Mouse (Mus musculus) limb, embryonic 14.5 days (tissue): ENCODE results near the gene Slc39a11. TPM values are rescaled to one million over a fixed set of nuclear protein-coding genes. Genes with fewer than 3 reads are reported as not detected.

Experiments used
- ATAC-seq: fragments of 200-750 bp; cut with Nextera tagmentation; 2 replicates; pipeline ENCODE4 v1.8.0; 2017; ENCODE audit warnings: low read depth, moderate number of reproducible peaks, moderate TSS enrichment; ENCODE audit not compliant: low FRiP score
- DNase-seq: peaks from one replicate; pipeline ENCODE4 v3.0.0-alpha.2; 2015; ENCODE audit warnings: low spot score
- H3K27ac ChIP-seq: fragments of 300-500 bp; sonication (generic); replicated peaks from 2 replicates; pipeline ENCODE4 v1.5.1; 2014; ENCODE audit warnings: low read depth, mild to moderate bottlenecking, low read length, moderate library complexity, mixed read lengths
- H3K27me3 ChIP-seq: fragments of 300-500 bp; sonication (generic); 2 replicates; pipeline ENCODE4 v1.6.1; 2014; ENCODE audit warnings: low read length, mixed read lengths; ENCODE audit not compliant: control insufficient read depth, insufficient read depth
- H3K36me3 ChIP-seq: fragments of 300-500 bp; sonication (generic); 2 replicates; pipeline ENCODE4 v1.6.1; 2014; ENCODE audit warnings: mild to moderate bottlenecking, low read length, moderate library complexity, mixed read lengths; ENCODE audit not compliant: control insufficient read depth, insufficient read depth
- H3K4me1 ChIP-seq: fragments of 300-500 bp; sonication (generic); 2 replicates; pipeline ENCODE4 v1.6.1; 2014; ENCODE audit warnings: antibody characterized with exemption, low read length, mixed read lengths; ENCODE audit not compliant: control insufficient read depth, insufficient read depth
- H3K4me2 ChIP-seq: fragments of 300-500 bp; sonication (generic); replicated peaks from 2 replicates; pipeline ENCODE4 v1.6.1; 2014; ENCODE audit warnings: low read depth, mild to moderate bottlenecking, low read length, moderate library complexity; ENCODE audit not compliant: severe bottlenecking
- H3K4me3 ChIP-seq: fragments of 300-500 bp; sonication (generic); replicated peaks from 2 replicates; pipeline ENCODE4 v1.5.1; 2014; ENCODE audit warnings: low read length
- H3K9ac ChIP-seq: fragments of 300-500 bp; sonication (generic); 2 replicates; pipeline ENCODE4 v1.6.1; 2014; ENCODE audit warnings: mild to moderate bottlenecking, low read depth, low read length, moderate library complexity; ENCODE audit not compliant: severe bottlenecking
- H3K9me3 ChIP-seq: fragments of 300-500 bp; sonication (generic); 2 replicates; pipeline ENCODE4 v1.6.1; 2016; ENCODE audit warnings: low read length; ENCODE audit not compliant: control insufficient read depth
- POLR2A ChIP-seq: fragments of 200-500 bp; IDR thresholded peaks from 2 replicates; pipeline ENCODE4 v1.8.0; 2012; ENCODE audit warnings: inconsistent platforms, mild to moderate bottlenecking, moderate library complexity, borderline replicate concordance; ENCODE audit not compliant: insufficient read depth, insufficient read length; ENCODE audit errors: extremely low read depth
- whole genome bisulfite sequencing: fragments of 180-500 bp; shearing (Covaris S2); extraction: QIAGEN DNeasy Blood & Tissue Kit; methylation state at CpG from one replicate; pipeline ENCODE4 v1.1.7; 2014; 5-methylcytosine and 5-hydroxymethylcytosine counted together
- polyA plus RNA-seq, 2 experiments: library from polyadenylated mRNA; depleted of rRNA in 1 of 2; stranded (reverse) in 1 of 2; unstranded in 1 of 2; fragments of >200 nt; fragmentation: Nextera tagmentation in 1 of 2; extraction: Ambion mirVana in 1 of 2; gene quantifications; 2 replicates each; pipeline versions ENCODE4 v1.2.1 to v1.2.3; 2012 to 2014

Slc39a11 gene
- polyA plus RNA-seq, 2 experiments = 17.2 to 24.5 TPM

DNA sequence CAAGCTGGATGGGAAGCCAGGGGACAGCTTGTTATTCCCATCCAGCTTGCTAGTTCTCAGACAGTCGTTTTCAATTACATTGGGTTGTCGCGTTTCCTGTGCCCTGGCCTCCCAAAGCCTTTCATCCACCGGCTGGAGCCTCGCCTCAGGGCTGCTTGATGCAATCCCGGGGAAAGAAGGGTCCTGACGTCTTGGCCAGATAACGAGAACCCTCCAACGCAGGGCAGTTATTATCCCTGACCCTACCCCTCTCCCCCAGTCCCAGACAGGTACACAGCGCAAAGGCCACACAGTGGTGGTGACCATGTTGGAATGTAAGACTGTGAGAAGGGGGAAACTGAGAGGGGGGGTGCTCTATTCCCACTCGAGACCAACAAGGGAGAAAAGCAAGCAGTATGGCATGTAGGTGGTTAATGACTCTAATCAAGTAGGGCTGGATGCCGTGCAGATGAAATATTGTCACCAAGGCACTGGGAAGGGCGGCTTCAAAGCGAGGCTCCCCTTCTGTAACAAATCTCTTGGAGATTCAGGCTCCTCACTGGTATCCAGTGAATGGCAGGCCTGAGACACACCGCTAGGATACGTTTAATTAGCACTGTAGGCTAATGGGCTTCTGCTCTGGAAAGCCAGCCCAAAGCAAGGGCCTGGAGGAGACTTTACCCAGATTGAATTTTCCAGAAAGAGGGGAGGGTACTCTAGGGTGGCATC is 196.9 kb downstream of the Slc39a11 start:
- no peaks in the 10 kb centered on the region; the same call in 1 of the 2 replicates for H3K9me3 ChIP-seq
- WGBS = 10% methylated on average over 16 of the region's 16 CpGs
- H3K4me1 ChIP-seq = peaks cover 17% of the 10 kb centered on the region
- ATAC-seq = no peak
- no peaks in the 10 kb centered on the region for H3K27me3 ChIP-seq
- no peak overlapping the region for H3K4me3 ChIP-seq
- no peak overlapping the region for H3K4me2 ChIP-seq
- H3K27ac ChIP-seq = no peak overlapping the region
- no peak for TF ChIP-seq POLR2A
- DNase-seq = no peak
- no peaks in the 10 kb centered on the region for H3K36me3 ChIP-seq
- no peak overlapping the region for H3K9ac ChIP-seq

DNA sequence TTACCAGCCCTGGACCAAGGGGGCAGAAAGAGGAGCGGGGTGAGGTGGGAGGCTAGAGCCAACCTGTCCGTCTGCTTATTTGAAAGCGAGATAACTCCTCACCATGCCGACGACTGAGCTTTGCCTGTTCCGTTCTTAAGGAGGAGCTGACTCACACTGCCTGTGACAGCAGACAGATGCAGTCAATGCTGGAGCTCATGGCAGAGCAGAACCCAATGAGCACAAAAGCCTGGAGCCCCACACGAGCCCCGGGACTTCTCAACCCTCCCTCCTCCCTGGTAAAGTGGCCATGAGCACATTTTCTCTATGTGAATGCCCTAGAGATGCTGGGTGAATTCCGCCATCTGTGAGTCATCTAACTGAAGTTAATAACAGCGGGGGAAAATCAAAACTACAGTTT is 198.6 kb downstream of the Slc39a11 start:
- 64% methylated on average over 10 of the region's 10 CpGs for WGBS

DNA sequence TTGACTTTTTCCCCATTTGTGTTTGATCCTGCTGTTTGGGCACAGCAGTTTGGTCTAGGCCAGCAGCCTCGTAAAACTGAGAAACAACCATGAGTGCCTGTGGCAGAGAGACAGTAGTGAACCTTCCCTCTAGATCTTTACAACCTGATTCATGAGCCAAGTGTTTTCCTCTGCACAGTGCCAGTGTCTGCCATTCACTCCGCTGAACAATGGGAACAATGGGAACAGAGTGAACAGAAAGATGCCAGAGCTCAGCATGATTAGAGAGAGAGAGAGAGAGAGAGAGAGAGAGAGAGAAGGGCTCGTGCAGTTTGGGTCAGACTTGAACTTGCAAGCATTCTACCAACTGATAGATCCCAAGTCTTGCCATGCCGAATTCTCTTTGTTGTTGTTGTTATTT is 199.2 kb downstream of the Slc39a11 start:
- no peak for DNase-seq
- Histone ChIP-seq H3K9me3 (no peaks in the 10 kb centered on the region), H3K27ac (no peak overlapping the region), H3K27me3 (no peaks in the 10 kb centered on the region), H3K9ac (no peak overlapping the region), H3K36me3 (no peaks in the 10 kb centered on the region), H3K4me2 (no peak overlapping the region), H3K4me3 (no peak overlapping the region), H3K4me1 (peaks cover 17% of the 10 kb centered on the region)
- ATAC-seq = no peak
- no peak for TF ChIP-seq POLR2A
- 75% methylated on average over 4 of the region's 4 CpGs for WGBS

More for the DNA sequence above, 198.6 kb downstream of the Slc39a11 start:
- Histone ChIP-seq H3K9ac (no peak overlapping the region), H3K4me2 (no peak overlapping the region), H3K36me3 (no peaks in the 10 kb centered on the region), H3K4me3 (no peak overlapping the region), H3K27ac (no peak overlapping the region), H3K27me3 (no peaks in the 10 kb centered on the region), H3K9me3 (no peaks in the 10 kb centered on the region; the same call in 1 of the 2 replicates), H3K4me1 (peaks cover 17% of the 10 kb centered on the region)
- no peak for TF ChIP-seq POLR2A
- no peak for DNase-seq
- ATAC-seq = no peak

DNA sequence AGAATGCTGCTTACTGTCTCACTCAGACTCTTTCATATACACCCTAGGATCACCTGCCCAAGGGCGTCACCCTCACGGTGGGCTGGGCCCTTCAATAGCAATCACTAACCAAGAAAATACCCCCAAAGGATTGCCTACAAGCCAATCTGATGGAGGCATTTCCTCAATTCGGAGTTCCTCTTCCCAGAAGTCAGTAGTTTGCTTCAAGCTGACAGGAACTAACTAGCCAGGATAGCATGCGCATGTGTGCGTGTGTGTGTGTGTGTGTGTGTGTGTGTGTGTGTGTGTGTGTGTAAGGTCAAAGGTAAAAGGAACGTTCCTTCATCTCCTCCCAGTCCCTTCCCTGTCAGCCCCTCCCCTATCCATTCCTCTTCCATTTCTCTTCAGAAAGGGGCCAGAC is 199.9 kb downstream of the Slc39a11 start:
- DNase-seq (no peak), ATAC-seq (no peak)
- Histone ChIP-seq H3K4me2 (no peak overlapping the region), H3K9ac (no peak overlapping the region), H3K4me3 (no peak overlapping the region), H3K4me1 (peaks cover 17% of the 10 kb centered on the region), H3K36me3 (no peaks in the 10 kb centered on the region), H3K27ac (no peak overlapping the region), H3K9me3 (no peaks in the 10 kb centered on the region), H3K27me3 (no peaks in the 10 kb centered on the region)
- 89% methylated on average over 6 of the region's 6 CpGs for WGBS
- TF ChIP-seq POLR2A = no peak

DNA sequence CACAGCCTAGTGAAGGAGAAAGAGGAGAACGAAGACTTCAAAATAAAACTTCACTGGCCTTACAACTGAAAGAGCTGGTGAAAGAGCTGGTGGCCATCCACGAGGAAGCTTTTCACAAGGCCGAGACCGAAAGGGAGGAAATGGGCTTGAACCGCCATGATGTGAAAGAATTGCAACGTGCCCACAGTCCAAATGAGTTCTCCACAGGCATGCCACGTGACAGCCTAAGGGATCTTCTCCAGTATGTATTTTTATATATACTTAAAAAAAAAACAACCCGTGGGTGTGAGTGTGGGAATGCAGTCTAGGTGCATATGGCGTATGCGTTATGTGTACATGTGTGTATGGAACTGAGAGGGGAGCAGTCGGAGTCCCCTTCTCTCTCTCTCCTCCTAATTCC is 207.8 kb downstream of the Slc39a11 start:
- H3K4me1 ChIP-seq = peaks cover 14% of the 10 kb centered on the region
- no peak for TF ChIP-seq POLR2A
- H3K36me3 ChIP-seq = no peaks in the 10 kb centered on the region
- no peaks in the 10 kb centered on the region for H3K9me3 ChIP-seq
- no peaks in the 10 kb centered on the region for H3K27me3 ChIP-seq
- 95% methylated on average over 11 of the region's 11 CpGs for WGBS
- no peak overlapping the region for H3K4me2 ChIP-seq
- no peak for ATAC-seq
- H3K9ac ChIP-seq = no peak overlapping the region
- DNase-seq = no peak
- no peak overlapping the region for H3K4me3 ChIP-seq
- H3K27ac ChIP-seq = no peak overlapping the region
